Mouse (Mus musculus) forelimb bud, embryonic 11.5 days (tissue): Measurements from ENCODE around the gene Ebf1.

Source experiments
- DNase-seq: peaks from one replicate; pipeline ENCODE4 v3.0.0-alpha.2; 2012; ENCODE audit warnings: low read depth, low spot score

Gene Ebf1

GRCm38 (mm10) chr11:45012081-45012480 lies 395.0 kb downstream of the Ebf1 start:
- no peak for DNase-seq

DNA sequence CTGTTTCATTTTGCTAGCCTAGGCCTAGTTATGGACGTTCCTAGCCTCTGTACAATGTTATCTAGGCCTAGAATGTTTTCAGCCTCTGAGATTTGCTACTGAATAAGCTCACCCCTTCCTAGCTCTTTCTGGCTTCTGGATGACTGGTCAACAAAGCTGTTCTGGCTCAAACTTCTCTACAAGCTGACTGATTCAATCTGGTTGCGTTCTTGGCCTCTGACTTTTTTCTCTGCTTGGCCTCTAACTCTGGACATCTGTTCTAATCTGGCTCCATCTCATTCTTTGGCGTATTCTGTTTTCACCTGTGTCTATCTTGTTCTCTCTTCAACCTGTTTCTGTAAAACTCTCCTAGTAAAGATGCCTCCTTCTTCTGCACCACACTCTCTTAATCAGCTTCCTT lies 400.4 kb downstream of the Ebf1 start:
- DNase-seq: no peak

GRCm38 (mm10) chr11:45026012-45026411 lies 408.9 kb downstream of the Ebf1 start:
- no peak for DNase-seq

- no peak for DNase-seq
Observed at GRCm38 (mm10) chr11:45026674-45027073, 409.6 kb downstream of the Ebf1 start.

- DNase-seq: no peak
Observed at GRCm38 (mm10) chr11:45027076-45027475, 410.0 kb downstream of the Ebf1 start.

DNA sequence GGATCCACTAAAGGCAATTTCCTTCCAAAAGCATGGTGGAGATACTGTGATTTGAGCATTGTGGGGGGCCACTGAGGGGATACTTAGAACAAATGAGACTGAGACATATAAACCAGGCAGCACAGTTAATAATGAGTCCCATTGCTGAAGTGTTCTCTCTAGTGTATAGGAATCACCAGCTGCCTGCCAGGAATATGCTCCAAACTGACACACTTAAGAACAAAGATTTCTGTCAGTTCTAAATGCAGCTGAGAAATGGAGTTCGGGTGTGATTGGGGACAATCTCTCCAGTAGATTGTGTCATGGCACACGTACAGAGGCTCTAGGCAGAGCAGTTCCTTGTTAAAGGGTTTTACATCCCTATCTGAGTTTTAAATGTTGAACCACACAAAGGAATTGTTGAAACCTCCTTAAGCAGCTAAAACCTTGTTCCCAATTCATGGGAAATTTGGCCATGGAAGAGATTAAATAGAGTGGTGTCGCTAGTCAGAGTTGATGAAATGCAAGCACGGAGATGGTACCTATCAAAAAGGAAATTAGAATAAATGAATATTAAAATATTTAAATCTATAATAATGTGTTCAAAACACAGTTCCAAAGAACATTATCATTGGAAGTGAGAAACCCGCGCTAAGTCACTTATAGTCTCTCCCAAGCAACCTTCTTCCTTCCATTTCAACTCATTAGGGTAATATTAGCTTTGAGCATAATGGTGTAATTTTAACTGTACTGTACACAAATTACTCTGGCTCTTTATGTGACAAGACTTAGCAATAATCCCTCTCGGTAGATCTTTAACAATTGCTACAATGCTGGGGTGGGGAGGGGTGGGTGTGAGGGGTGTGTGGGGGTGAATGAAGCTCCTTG lies 438.9 kb downstream of the Ebf1 start:
- no peak for DNase-seq
